Mouse (Mus musculus) hindlimb bud, embryonic 11.5 days (tissue): Measurements from ENCODE around the gene Kcnip4.

ENCODE experiments used
- DNase-seq: peaks from one replicate; pipeline ENCODE4 v3.0.0-alpha.2; 2012; ENCODE audit warnings: low read depth, low spot score; ENCODE audit errors: extremely low spot score

The Kcnip4 gene

GRCm38 (mm10) chr5:49259356-49259755 lies 265.4 kb downstream of the Kcnip4 start:
- no peak for DNase-seq

- no peak for DNase-seq
Measured at GRCm38 (mm10) chr5:49256850-49257249, 267.9 kb downstream of the Kcnip4 start.

- DNase-seq = no peak
Measured at GRCm38 (mm10) chr5:49255983-49256382, 268.7 kb downstream of the Kcnip4 start.

GRCm38 (mm10) chr5:49247081-49247480 lies 277.6 kb downstream of the Kcnip4 start:
- no peak for DNase-seq

- no peak for DNase-seq
Measured at GRCm38 (mm10) chr5:49244414-49244813, 280.3 kb downstream of the Kcnip4 start.

- no peak for DNase-seq
Measured at GRCm38 (mm10) chr5:49241708-49242107, 283.0 kb downstream of the Kcnip4 start.

GRCm38 (mm10) chr5:49201164-49201756 lies 323.4 kb downstream of the Kcnip4 start:
- no peak for DNase-seq

GRCm38 (mm10) chr5:49188236-49188635 lies 336.5 kb downstream of the Kcnip4 start:
- no peak for DNase-seq

GRCm38 (mm10) chr5:49150116-49150811 lies 374.4 kb downstream of the Kcnip4 start:
- no peak for DNase-seq

GRCm38 (mm10) chr5:49149684-49150083 lies 375.0 kb downstream of the Kcnip4 start:
- no peak for DNase-seq

- no peak for DNase-seq
Measured at GRCm38 (mm10) chr5:49095432-49095831, 429.3 kb downstream of the Kcnip4 start.

- DNase-seq = no peak
Measured at GRCm38 (mm10) chr5:49094945-49095344, 429.8 kb downstream of the Kcnip4 start.

- DNase-seq = no peak
Measured at GRCm38 (mm10) chr5:49094306-49094705, 430.4 kb downstream of the Kcnip4 start.

GRCm38 (mm10) chr5:49090122-49090680 lies 434.5 kb downstream of the Kcnip4 start:
- DNase-seq = peak; percentile 79

GRCm38 (mm10) chr5:49065646-49066045 lies 459.1 kb downstream of the Kcnip4 start:
- DNase-seq = no peak

- no peak for DNase-seq
Measured at GRCm38 (mm10) chr5:49058926-49059325, 465.8 kb downstream of the Kcnip4 start.

- DNase-seq = no peak
Measured at GRCm38 (mm10) chr5:49057636-49058340, 466.9 kb downstream of the Kcnip4 start.

- no peak for DNase-seq
Measured at GRCm38 (mm10) chr5:49047960-49048359, 476.7 kb downstream of the Kcnip4 start.

GRCm38 (mm10) chr5:49041259-49041845 lies 483.4 kb downstream of the Kcnip4 start:
- no peak for DNase-seq

GRCm38 (mm10) chr5:48997359-48997758 lies 527.3 kb downstream of the Kcnip4 start:
- peak; percentile 18 for DNase-seq

- no peak for DNase-seq
Measured at GRCm38 (mm10) chr5:48989145-48989659, 535.5 kb downstream of the Kcnip4 start.
